Mouse (Mus musculus): ENCODE data around the gene Cpne4.

- no peak for TF ChIP-seq CTCF (IDR thresholded peaks at IDR 0.05; ENCODE audit: control insufficient read depth, insufficient read depth, insufficient replicate concordance, low read depth, low read length)
- no peak for TF ChIP-seq POLR2A (IDR thresholded peaks at IDR 0.05; ENCODE audit: control insufficient read depth, low read depth, low read length)
Measured at GRCm38 (mm10) chr9:104940389-104940788, 393.3 kb downstream of the Cpne4 start.

All from testis, adult 2 months (tissue).